Mouse (Mus musculus) cerebellum, adult 8-10 months (tissue): ENCODE measurements around the gene Hoxa4.

Experiments
- DNase-seq: peaks from one replicate; pipeline ENCODE4 v3.0.0; 2022

The Hoxa4 gene

DNA sequence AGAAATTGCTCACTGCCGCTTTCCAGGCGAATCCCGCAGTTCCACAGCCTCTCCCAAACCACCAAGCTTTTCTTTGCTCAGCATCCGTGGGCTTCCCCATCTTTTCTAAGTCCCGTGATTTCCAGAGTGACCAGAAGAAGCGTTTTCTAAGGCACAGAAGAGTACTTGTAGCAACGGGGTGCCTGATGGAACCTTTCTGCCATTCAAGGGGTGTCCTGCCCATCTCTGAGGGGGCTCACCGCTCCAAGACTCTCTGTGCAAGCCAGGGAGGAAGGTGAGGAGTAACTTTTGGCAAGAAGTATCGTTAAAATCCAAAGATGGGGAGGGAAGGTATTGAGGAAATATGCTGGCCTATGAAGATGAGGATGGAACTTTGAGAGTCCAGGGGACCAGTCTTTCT, 13.7 kb downstream of the Hoxa4 start:
- DNase-seq, result no peak

GRCm38 (mm10) chr6:52177061-52177735, 14.4 kb downstream of the Hoxa4 start, which contains the start of gene 5730596B20Rik:
5730596B20Rik (plus strand) TSS chr6:52177498.
- no peak for DNase-seq

- DNase-seq, result no peak
Observed at GRCm38 (mm10) chr6:52176391-52176790, 15.2 kb downstream of the Hoxa4 start.

DNA sequence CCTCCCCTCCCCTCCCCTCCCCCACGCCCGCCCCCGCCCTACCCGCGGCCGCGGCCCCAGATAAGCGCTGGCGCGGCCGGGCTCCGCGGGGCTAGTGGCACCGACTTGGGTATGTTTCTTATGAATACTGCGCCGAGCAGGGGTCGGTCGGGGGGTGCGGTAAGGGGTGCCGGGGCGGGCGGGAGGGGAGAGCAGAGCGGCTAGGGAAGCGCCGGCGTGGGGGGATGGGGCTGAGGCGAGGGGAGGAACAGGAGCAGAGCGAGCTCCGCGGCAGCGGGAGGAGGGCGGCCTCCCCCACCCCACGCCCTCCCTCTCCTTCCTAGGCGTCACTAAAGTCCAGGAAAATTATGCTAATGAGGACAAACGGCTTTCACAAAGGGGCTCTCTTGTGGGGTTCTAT, 15.7 kb downstream of the Hoxa4 start:
- DNase-seq, result no peak

- no peak for DNase-seq
Observed at GRCm38 (mm10) chr6:52174968-52175751, 16.4 kb downstream of the Hoxa4 start.

DNA sequence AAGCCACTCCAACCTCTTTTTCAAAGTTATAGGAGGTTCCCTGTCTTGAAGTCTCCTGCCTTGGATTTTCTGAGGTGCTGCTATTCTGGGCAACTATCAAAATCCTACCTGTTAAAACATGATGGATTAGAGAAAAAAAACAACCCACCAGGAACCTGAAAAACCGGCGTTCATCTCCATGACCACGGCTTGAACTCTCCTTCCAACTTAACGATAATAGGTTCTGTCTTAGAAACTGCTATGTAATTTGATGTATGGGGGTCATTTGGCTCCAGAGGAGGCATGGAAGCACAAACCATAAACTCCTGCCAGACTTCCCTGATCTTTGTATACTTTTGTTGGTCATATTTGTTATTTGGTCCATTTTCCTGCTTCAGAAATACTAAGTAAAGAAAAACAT, 17.9 kb downstream of the Hoxa4 start:
- DNase-seq, result no peak

DNA sequence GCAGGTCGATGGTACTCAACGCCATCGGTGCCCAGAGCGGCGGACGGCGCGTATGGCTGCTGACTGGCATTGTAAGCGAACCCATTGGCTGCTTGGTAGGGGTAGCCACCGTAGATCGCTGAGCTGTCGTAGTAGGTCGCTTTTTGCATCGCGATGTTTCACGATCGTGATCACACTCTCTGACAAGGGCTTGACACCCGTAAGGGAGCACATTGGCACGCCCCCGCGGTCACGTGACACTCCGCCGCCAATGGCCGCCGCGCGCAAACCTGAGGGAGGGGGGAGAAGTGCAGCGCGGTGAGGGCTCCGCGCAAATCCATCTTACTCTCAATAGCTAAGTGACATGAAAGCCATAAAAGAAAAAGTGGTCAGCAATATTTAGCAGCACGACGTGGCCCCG, 19.1 kb downstream of the Hoxa4 start:
- no peak for DNase-seq

- DNase-seq, result no peak
Observed at GRCm38 (mm10) chr6:52171938-52172337, 19.6 kb downstream of the Hoxa4 start.

DNA sequence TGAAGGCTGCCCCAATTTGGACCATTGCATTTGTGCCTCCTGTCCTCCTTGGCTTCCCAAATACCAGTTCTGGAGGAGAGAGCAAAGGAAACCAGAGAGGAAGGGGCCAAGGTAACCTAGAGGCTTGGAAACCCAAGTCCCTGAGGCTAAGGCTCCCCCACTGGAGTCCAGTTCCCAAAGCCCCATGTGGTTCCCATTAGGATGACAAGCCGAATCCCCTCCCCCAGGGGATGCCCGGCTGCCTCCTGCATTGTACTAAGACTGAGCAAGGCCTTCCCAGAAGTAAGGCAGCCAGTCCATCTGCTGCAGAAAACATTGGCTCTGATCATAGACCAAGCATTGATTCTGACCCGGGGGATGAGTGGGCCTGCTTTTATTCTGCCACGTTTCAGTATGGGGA, 20.2 kb downstream of the Hoxa4 start:
- DNase-seq, result no peak

DNA sequence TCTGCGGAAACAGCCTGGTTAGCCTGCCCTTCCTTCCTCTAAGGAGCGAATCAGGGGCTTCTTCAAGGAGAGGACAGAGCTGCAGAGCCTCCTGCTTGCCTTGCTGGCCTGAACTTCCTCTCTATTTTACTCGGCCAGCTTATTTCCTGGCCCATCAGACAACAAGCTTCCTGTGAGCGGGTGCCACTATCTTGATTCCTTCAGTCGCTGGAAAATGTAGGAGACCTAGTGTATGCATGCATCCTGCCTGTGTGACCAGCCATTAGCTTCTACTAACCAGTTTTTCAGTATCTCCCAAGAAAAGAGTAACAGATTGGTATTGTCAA, 20.7 kb downstream of the Hoxa4 start:
- no peak for DNase-seq

- DNase-seq, result no peak
Observed at GRCm38 (mm10) chr6:52170166-52170897, 21.2 kb downstream of the Hoxa4 start.

DNA sequence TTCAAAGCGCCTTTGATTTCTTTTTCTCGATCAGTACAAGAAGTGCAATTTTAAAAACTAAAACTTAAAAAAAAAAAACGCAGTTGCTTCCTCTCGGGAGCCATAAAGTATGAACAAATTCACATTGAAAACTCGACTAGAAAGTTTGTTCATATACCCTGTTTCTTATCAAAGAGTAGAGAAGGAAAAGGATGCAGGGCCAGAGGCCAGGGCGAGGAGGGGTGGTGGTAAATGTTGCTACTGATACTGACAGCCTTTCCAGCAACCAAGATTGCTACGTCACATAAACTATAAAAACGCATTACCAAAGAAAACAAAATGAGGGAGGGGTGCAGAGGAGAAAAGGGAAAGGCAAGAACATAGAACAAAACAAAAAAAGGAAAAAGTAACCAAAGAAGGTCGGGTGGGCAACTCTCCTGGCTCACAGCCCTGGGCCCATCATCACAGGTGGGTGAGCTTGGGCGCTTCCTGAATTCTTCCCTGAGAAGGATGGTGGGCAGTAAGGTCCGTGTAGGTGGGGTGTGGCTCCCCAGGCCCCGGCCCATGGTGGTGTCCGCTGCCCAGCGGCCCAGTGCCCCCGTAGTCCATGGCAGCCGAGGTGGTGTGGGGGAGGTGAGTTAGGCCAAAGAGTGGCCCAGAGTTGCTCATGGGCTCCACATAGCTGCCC, 21.9 kb downstream of the Hoxa4 start:
- DNase-seq, result no peak

- DNase-seq, result no peak
Observed at GRCm38 (mm10) chr6:52168191-52169055, 23.1 kb downstream of the Hoxa4 start.

GRCm38 (mm10) chr6:52167736-52168161, 23.8 kb downstream of the Hoxa4 start:
- no peak for DNase-seq

GRCm38 (mm10) chr6:52167176-52167575, 24.4 kb downstream of the Hoxa4 start:
- no peak for DNase-seq

GRCm38 (mm10) chr6:52166431-52167077, 25.0 kb downstream of the Hoxa4 start:
- no peak for DNase-seq

DNA sequence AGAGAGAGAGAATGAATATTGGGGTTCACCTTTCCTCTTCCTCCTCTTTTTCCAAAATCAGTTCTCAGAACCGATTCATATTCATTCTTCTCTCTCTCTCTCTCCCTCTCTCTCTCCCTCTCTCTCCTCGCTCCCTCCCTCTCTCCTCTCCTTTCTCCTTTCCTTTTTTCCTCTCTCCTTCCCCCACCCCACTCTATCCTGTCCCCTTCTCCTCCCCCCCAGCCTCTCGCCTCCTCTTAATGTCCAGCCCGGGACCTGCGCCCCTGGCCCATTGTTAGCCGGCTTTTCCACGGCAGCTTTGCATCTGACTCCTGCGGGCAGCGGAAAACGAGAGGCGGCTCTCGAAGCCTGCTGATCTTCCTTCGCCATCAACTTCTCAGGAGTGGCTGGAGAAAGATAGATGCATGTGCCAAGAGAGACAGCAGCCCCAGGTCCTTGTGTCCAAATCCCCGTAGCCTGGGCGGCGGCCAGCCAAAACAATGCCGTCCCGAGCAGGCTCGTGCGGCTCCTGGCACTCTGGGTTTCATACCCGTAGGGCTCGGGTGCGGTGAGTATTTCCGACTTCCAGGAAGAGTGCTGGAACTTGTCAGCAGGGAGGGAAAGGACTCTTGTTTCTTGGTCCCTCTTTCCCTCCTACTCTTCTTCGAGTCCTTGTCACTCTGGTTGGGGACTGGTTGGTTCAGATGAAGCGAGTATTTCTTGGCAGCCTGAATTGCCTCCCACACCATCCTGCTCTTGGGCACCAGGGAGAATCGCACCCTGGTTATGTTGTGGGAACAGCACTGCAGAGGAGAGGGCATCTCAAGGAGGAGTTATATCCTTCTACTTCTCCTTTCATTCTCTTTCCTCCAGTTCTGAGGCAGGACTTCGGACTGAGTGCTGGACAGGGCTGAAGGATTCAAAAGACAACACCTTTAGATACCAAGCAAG, 25.8 kb downstream of the Hoxa4 start:
- no peak for DNase-seq

- no peak for DNase-seq
Observed at GRCm38 (mm10) chr6:52164626-52165440, 26.7 kb downstream of the Hoxa4 start, which contains the start of gene Hoxa2. Hoxa2 (minus strand) TSS chr6:52164831.

- DNase-seq, result no peak
Observed at GRCm38 (mm10) chr6:52164051-52164625, 27.4 kb downstream of the Hoxa4 start.
